Mouse (Mus musculus): ENCODE results near the gene Igfbp3.

Igfbp3 gene

DNA sequence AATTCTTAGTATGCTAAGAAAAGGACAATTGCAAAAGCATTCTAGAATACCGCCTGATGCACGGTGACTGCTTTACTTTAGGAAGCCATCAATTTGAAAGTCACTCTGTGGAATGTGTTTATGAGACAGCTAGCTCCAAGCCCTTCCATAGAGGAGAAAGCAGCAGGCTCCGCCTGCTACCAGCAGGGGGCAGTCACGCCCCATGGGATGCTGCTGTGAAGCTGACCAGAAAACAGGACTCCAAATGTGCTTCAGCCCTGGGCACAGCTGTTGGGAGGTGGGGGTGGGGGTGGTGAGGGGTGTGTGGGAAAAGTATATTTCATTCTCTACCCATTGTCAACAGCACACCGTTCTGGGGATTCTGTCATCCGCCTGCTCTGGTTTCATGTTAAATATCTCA, 3.4 kb downstream of the Igfbp3 start:
- DNase-seq = peak; percentile 42 to 67

DNA sequence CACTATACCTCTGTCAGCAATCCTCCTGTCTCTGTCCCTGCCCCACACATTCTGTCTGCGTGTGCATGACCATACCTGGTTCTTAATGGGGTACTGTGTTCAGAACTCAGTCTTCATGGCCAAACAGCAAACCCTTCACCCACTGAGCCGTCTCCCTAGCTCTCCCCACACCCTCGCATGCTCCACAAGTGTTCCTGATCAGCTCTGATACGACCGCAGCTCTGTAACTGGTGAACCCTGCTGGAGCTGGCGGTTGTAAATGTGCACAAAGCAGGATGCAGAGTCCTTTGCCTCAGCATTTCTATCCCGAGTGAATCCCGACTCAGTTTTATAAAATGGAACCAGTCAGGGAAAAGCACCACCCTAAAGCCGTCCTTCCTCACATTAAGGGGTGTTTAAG, 9.9 kb downstream of the Igfbp3 start:
- no peak for DNase-seq

DNA sequence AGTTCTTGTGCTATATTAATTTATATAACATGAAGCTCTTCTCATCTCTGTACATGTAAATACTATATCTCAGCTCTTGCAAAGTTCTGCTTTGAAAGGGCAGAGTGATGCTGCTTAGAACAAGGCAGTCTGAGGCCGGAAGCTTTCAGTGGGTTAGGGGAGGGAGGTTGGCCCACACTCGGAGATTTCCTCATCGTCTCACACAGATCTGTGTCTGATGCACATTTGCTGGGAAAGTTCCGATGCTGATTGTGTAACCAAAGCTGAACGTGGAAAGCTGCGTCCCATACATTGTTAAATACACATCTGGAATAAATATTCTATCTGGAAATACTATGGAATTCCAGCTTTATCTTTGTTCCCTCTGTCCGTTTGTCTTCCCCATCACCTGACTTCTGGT, 11.5 kb downstream of the Igfbp3 start:
- no peak for DNase-seq

DNA sequence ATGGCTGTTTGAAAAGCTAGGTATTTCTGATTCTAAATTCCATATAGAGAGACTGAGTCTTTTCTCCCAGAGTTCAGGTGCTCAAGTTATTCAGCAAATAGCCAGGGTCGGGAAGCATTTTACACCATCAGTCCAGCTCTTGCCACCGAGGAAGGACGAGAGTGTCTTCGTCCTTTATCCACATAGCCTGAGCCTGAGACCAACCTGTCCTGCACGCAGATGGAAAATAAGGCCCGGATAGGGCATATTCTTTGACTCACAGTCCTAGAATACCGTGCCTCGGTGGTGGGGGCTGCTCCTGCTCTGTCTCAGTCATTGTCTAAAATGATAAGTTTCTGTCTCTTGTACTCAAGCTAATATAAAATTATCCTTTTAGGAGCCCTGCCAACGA, 13.3 kb downstream of the Igfbp3 start:
- DNase-seq = no peak

DNA sequence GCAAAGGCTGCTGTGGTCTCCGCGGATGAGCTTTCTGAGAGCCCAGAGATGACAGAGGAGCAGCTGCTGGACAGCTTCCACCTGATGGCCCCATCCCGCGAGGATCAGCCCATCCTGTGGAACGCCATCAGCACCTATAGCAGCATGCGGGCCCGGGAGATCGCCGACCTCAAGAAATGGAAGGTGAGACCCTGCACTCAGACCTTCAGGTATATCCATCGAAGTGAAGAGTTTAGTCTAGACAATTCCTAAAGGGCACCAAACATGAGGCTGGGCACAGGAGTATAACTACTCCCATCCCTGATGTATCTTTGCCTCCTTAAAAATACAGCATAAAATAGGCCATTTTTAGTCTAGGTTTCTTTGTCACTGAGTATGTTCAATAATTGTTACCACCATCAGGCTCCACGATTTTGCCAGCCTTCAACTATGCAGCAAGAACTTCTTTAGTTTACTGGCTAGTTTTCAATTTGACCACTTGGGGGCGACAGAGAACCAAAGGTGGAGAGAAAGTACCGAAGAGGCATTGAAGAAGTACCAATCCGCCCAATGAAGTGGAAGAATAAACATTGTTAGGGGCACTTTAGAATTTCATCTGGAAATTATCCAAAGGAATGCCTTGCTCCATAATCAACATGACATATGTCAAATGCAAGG, 13.9 kb downstream of the Igfbp3 start:
- peak; percentile 55 to 65 for DNase-seq

DNA sequence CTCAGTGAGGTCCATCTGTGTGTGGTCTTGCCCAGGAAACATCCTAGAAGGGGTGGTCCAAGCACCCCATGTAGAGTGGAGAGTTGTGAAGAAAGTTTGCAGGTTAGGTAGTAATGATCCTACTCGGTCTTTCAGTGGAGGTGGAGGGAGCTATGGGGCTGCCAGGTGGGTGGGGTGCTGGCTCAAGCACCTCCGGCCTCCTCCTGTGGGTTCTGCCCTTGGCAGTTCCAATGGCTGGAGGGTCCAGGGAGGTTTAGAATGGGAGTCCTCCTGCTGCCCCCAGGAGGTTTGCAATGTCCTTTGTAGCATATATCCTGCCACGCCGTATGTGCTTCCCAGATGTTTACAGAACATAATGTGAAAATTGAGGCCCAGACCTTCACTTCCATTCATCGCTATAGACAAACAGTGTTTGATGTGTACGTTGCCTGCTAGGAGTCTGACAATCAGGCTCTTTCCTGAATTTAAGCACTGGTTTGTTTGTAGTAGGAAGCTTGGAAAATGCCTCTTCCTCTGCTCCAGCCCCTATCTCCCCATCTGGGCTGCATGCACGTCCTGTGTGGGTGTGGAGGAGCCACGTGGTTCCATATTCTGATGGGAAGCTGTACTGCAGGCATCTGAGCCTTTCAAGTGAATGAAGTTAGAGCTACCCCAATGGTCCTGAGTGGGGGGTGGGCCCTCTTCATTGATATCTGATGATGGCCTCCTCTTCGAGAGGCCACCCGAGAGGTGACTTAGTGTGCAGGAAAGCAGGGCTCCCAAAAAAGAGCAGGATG, 15.1 kb downstream of the Igfbp3 start:
- DNase-seq = no peak

DNA sequence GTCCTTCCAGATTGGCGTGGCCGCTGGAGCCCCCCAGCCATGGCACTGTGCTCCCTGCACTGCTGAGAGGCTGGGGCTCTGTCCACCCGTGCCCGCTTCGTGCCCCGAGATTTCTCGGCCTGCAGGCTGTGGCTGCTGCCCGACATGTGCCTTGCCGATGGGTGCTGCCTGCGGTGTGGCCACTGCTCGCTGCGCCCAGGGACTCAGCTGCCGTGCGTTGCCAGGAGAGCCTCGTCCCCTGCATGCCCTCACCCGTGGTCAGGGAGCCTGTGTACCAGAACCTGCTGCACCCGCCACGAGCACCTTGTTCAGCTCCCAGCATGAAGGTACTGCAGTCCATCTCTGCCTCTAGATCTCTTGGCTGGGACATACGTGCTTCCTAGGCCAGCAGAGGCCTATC, 15.7 kb downstream of the Igfbp3 start:
- DNase-seq = no peak

DNA sequence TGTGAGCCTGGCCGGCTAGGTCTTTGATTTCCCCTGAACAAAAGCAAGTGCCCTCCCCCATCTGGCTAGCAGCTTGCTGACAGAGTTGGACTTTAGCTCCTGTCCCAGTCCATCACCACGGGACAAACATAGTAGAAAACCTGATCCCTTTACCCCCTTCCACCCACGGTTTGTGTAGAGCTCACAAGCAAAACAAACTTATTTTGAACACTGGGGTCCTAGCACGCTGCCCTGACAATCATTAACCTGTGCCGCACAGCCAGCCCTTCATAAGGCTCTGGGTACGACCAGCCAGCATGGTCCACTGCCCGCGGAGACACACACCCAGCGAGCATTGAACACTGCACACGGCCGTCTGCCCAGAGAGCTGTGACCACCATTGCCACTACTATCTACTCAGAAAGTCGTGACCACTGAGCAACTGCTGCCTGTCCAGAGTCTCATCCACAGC, 16.2 kb downstream of the Igfbp3 start, which contains the start of gene Igfbp1:
Gene Igfbp1, plus strand, starts transcription at position 292 of the 451 bp plus-strand sequence.
- DNase-seq = no peak

DNA sequence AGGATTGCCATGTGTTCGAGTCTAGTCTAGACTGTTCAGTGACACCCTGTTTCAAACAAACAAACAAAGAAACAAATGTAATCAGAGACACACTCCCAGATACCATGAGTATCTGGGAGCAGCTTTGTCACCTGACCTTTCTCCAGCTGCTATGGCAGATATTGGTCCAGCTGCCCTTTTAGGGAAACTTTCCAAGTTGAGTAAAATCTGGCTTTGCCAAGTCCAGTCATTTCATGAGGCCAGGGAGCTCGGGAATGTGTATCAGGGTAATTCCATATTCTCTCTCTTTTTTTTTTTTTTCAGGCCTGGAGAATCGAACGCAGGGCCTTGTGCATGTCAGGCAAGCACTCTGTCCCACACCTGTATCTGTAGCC, 18.4 kb downstream of the Igfbp3 start:
- DNase-seq = no peak

DNA sequence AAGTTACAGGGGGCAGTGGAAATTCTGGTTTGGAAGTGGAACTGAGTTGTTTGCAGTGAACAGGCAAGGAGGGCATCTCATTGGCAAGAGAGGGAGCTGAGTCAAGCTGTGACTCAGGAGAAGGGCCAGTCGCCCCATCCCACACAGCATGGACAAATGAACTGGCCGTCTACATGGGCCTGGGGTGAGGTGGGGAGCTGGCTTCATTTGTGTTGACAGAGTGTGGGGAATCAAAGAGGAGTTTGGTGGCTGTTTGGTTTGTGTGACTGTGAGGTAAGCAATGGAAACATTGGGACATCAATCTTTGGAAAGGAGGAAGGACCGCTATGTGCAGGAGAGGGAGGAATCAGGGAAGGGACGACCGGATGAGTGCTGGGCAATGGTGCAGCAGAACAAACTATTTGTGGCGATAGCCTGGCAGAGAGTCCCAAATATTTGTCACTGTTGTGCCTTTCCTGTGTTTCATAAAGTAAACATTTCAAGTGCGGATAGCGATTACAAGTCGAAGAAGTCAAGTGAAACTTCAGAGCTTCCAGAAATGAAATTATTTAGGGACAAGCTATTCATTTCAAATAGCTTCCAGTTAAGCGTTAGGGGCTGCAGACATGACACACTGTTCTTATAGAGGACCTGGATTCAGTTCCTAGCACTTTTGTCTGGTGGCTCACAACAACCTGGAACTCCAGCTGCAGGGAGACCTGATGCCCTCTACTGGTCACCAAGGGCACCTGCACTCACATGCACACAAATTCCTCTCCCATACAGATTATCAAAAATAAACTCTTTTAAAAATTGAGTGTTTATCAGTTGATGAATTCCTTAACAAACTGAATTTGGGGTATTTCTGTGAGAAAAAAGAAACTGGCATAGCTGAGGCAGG, 19.1 kb downstream of the Igfbp3 start:
- DNase-seq = no peak

DNA sequence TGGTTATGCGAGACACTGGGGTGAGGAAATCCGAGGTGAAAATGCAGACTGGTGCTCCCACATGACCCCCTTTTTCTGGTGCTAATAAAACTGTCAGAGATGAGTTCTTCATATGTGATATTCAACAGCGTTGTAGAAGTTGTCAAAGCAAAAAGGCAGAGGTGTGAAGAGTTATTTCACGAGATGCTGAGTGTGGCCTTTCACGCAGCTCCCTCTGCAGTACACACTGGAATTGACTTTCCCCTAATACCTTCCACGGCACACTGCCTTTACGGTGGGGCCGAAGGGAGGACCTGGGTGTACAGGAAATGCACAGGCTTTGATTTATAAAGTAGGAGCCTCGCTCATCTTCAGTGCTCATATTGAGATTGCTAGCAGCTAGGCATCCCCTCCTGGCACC, 20.6 kb downstream of the Igfbp3 start:
- DNase-seq = no peak

DNA sequence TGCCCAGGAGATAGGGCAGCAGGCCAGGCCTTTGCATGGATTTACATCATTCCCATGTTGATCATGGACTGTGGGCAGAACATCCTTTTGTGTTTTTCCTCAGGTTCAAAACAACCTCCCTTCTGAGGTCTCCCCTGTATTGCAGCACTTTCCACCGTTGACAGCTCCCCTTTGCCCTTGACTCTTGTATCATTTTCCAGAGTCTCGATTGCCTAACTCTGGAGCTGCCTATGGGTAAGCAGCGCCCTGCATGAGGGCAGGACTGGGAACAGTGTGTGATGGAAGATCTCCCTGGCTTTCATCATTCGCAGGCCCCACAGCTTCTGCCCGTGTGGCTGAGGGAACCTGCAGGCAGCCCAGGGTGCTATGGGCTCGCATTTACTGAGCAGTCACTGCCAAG, 21.0 kb downstream of the Igfbp3 start:
- DNase-seq = no peak

DNA sequence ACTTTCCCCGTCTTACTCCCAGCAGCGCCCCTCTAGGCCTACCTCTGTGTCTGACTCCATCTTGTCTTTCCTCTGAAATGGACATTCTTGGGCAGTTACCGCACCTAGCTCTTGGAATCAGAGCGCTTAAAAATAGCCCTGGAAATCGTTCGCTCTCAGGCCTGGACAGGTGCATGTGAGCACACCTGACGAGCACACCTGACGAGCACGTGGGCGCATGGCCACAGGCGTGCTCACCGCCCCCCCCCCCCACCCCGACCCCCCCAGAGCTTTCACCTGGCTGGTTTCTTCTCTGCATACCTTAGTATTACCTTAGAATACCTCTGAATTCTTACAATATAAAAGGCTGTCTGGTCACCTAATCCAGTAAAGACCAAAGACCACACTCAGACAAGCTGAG, 25.3 kb downstream of the Igfbp3 start, which contains the start of gene Gm11985:
Gene Gm11985, minus strand, starts transcription at position 101 of the 400 bp plus-strand sequence.
- DNase-seq = no peak

DNA sequence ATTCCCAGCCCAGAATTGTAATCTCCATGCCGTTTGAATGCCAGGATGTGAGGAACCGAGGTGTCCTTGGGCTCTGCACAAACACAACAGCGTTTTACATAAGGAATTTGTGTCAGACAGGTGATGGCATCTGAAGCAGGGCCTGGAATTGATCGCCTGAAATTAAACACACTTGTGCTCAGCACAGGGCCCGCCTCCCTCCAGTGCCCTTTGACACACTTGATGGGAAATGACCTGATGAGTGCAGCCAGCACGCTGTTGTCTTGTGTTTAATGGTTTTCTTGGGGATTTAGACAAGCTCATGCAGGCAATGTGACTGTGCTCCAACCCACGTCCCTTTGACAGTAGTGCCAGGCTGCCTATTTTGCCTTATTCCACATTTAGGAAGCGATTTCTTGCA, 26.3 kb downstream of the Igfbp3 start:
- no peak for DNase-seq

DNA sequence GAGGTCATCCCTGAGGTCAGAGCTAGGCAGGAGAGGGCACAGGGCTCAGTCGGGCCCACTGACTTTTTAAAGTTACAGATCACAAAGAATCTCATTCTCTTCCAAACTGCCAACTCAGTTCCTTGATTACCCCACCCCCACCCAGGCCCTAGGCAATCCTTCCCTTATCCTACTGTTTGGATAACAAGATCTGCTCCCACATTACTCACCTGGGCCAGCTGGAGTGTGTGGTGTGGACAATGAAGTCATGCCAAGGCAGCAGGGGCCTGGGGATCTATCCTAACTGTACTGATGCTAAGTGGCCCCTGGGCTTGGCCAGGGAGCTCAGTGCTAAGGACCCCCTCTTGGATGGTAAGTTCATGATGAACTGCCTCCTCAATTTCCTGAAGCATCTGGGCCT, 29.3 kb downstream of the Igfbp3 start:
- DNase-seq = no peak

DNA sequence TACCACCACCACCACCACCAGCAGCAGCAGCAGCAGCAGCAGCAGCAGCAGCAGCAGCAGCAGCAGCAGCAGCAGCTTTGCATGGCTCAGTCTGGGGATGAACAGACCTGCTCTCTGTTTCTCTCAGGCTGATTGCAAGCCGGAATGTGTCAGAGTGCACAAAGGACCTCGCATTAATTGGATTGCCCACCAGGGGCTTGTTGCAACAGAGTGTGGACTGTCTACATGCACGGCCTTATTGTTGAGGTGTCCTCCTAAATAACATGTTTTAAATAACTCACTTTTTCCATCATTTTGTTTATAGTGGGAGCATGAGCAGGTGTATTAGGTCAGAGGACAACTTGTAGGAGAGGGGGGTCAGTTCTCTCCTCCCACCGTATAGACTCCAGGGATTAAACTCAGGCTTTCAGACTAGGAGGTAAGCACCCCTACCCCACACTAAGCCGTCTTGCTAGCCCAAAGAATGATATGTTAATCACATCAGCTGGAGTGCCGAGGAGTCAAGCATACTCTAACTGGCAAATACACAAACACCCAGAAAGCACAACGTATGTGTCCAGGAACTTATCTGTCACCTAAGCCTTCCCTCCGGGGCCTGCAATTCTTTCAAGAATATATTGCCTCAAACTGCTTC, 31.2 kb downstream of the Igfbp3 start:
- no peak for DNase-seq

DNA sequence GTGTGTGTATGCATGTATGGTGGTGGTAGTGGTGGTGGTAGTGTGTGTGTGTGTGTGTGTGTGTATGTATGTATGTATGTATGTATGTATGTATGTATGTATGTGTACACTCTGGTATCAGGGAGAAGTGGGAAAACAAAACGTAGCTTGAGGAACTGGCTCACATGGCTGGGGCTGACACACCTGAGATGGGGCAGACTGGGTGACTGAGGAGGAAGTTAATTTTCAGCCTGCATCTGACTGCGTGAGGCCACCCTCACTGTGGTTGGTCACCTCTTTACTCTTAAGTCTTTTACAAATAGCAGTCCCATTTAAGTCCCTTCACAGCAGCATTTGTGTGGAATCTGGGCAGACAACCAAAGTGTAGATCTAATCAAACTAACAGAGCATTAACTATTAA, 34.4 kb downstream of the Igfbp3 start:
- DNase-seq = no peak

DNA sequence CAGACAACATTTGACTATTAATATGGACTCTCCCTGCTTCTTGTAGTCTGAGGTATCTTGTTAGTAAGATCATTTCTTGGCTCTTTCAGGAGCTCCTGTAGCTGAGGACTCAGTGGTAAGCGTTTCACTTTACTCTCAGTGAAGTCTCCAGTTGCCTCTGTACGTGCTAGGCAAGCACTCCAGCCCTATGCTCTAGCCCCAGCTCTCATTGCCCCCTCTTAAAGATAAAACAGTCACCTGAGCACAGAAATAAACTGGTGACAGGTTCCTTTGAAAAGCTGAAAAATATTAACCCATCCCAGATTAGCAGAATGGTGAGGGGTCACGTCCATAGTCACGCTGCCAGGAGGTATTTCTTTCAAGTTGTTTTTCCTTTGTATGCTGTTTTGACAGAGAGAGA, 35.0 kb downstream of the Igfbp3 start:
- no peak for DNase-seq

DNA sequence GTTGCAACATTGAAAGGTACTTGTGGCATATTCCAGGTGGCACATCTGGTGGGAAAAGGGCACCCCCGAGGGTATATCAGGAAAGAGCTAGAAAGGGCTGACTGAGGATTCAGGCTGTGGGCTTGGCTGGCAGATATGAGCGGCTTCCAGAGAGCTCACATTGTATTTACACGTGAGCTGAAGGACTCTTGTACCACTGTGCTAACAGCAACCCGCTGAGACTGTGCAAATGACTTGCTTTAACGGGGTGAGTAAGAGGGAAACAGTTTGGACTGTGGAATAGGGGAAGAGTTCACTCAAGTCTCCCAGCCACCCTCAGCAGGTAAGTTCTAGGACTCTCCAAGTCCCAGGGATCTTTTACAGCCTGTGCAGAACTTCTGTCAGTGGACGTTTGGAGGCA, 40.1 kb downstream of the Igfbp3 start:
- DNase-seq = no peak

DNA sequence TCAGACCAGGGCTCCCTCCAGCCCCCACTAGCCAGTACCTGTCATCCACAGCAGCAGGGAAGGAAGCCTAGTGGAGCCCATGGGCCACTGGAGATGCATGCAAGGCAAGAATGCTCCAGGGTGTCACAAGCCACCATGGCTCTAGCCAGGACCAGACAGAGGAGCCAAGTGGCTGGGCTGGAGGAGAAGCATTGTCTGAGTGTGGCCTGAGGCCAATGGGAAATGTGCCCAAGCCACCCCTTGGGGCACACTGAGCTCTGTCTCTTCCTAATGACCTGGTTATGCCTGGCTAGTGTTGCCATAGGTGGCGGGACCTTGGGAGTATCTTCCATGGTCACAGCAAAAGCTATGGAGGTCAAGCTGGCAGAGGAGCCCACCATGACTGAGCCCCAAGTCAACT, 44.1 kb downstream of the Igfbp3 start:
- peak; percentile 55 to 58 for DNase-seq

DNA sequence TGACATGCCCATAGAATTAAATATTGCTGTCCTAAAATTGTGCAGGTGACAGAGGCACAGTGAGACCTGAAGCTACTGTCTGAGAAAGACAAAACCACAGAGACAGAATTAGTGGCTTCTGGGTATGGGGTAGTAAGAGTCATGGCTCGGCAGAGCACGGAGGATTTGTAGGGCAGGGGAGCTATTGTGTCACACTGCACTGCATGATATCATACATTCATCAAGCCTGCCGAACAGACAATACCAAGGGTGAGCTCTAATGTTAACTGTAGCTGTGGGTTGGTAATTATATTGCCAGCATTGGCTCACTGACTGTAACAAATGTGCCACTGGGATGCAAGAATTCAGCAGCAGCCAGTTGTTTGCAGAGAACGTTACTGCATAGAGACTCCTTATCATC, 49.3 kb downstream of the Igfbp3 start:
- no peak for DNase-seq

DNA sequence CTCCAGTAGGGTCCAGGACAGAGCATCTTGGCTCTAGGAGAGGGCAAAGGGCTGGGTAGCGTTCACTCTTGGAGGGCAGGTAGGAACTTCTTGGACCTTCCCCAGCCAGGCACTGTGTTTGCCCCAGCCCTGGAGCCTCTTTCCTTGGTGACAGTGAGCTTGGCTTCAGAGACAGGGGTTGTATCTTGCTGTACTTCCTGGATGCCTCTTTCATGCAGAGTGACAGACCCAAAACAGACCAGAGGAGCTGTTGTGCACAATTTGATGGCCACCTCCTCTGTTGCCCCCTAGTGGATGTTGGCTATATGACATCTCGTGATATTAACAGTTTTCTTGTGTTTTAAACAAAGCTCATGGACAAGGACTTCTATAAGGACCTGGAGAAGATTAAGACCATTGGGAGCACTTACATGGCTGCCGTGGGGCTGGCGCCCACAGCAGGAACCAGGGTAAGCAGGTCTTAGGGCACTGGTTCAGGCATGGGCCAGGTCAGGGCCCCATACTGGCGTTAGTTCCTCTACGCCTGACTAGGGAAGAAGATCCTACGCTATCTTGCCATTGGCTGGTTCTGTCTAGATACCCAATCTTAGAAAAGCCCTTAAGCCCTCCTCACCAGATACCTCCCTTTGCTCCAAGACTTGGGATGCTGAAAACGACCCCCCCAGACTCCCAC, 52.1 kb downstream of the Igfbp3 start:
- DNase-seq = peak; percentile 56 to 63

Measured in cerebellum, adult 18-20 months (tissue).